Mouse (Mus musculus): ENCODE results near the gene Tpp1.

The Tpp1 gene

GRCm38 (mm10) chr7:105751491-105752433 is at the start of gene Tpp1:
Gene Tpp1 (minus strand): TSS chr7:105752235.
- peak; percentile 92 for DNase-seq

DNA sequence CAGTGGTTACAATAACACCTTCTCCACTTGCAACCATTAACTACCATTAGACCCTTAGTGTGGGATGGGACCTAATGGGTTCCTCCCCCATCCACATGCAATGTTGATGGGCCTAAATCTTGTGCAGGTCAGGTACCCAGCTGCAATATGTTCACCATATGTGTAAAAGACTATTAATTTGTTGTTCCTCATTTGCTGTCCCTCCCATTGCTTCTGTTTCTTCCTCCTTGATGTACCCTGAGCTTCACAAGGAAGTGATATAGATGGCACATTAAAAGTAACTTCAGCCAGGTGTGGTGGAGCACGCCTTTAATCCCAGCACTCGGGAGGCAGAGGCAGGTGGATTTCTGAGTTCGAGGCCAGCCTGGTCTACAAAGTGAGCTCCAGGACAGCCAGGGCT is 44.9 kb upstream of the Tpp1 start:
- no peak for DNase-seq

- no peak for DNase-seq
Measured at GRCm38 (mm10) chr7:105795759-105796366, 43.8 kb upstream of the Tpp1 start.

- DNase-seq: no peak
Measured at GRCm38 (mm10) chr7:105793701-105794100, 41.7 kb upstream of the Tpp1 start.

DNA sequence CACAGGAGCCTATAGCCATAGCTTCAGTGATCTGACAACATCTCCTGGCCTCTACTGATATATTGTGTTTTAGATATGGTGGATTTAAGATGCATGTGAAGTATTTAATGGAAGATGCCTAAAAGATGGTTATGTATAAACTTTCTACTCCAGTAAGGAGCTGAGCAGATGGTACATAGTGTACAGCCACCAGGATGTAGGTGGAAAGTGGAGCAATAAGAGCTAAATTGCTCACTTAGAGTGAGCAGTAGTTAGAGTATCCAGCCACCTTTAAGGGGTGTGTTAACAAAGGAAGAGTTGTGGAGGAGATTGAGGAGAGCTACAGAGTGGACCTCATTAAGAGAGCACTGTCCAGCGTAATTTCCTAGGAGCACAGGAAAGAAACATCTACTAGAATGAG is 39.1 kb upstream of the Tpp1 start:
- no peak for DNase-seq

GRCm38 (mm10) chr7:105787285-105788140 is 35.5 kb upstream of the Tpp1 start, which contains the start of gene Dchs1:
Gene Dchs1 (minus strand): TSS chr7:105787654.
- peak; percentile 6 for DNase-seq

GRCm38 (mm10) chr7:105786506-105787284 is 34.7 kb upstream of the Tpp1 start:
- no peak for DNase-seq

GRCm38 (mm10) chr7:105784556-105784955 is 32.5 kb upstream of the Tpp1 start:
- DNase-seq: no peak

DNA sequence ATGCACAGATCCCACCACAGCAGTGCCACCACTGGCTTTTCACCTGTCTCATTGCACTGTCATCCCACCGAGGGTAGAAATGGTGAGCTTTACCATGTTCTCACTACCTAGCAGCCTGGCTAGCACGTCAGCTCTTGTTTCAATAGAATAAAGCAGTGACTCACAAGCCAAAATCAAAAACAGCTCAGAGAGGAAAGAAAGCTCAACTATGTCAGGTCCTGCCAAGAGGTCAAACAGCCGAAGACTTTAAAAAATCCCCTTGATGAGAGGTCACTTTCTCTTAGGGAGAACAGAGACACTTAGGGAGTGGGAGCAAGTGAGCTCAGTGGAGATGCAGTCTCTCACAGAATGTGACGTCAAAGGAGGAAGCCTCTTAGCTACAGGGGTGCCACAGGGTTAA is 31.8 kb upstream of the Tpp1 start:
- DNase-seq: no peak

DNA sequence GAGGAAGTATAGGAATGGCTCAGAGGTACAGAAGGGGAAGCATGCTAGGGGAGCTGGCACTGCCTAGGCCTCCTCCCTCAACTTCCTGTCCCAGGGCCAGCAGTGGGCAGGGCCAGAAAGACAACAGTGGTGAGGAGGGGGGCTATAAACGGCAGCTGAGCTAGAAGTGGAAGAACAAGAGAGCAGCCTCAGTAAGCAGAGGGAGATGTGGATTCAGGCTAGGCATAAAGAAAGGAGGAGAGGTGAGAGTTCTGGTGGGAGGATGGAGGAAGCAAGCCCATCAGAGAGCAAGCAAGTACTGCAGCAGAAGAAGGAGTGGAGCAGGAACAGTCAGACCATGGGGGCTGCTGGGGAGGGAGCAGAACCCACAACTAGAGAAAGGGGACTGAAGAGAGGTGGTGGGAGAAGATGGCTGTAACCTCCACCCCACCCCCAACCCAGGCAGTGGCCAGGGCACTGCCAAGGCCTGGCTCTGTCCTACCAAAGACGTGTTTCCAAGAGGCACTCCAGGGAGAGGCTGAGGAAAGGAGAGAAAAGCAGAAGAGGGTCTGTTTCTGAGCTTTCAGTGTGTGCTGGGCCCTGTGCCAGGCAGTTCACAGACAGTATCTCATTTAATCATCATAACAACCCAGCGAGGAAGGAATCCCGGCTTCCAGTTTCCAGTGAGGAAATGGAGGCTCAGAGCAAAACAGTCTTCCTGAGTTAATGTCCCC is 26.7 kb upstream of the Tpp1 start:
- DNase-seq: peak; percentile 56

GRCm38 (mm10) chr7:105777797-105778552 is 25.9 kb upstream of the Tpp1 start:
- DNase-seq: peak; percentile 8

GRCm38 (mm10) chr7:105777316-105777715 is 25.3 kb upstream of the Tpp1 start:
- no peak for DNase-seq

GRCm38 (mm10) chr7:105776026-105776425 is 24.0 kb upstream of the Tpp1 start:
- no peak for DNase-seq

DNA sequence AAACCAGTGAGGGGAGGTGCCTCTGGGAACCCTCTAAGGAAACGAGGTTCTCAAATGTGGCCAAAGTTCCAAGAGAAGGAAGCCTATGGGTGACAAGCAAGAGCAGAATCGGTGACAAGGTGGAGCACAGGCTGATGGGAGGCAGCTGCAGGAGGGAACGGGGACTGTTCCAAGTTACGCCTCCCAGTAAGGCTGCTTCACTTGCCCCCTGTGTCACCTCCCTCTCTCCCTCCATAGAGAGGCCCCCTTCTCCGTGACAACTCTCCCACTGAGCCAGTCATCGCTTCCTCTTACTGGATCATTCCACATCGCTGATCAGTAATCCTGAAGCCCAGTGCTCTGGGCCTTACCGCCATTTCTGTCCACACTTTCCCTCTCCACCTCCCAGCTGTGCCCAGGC is 22.6 kb upstream of the Tpp1 start:
- DNase-seq: no peak

GRCm38 (mm10) chr7:105773041-105773440 is 21.0 kb upstream of the Tpp1 start:
- DNase-seq: no peak

- no peak for DNase-seq
Measured at GRCm38 (mm10) chr7:105772331-105772730, 20.3 kb upstream of the Tpp1 start.

DNA sequence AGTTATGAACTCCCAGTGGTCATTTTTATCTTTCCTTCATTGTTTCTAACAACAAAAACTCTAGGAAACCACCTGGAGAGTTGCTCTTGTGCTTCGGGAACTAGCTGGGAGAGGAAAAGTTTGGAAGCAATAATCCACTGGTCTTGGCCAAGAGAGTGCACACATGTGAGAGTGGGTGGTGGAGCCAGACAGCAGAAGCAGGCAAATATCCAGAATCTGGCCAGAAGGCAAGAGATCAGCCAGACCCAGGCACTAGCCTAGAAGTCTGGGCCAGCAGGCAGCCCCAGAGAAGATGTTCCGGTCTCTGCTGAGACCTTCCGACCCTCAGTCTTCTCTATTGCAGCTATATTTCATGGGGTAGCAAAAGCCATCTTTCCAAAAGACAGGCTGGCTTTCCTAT is 17.9 kb upstream of the Tpp1 start:
- no peak for DNase-seq

- DNase-seq: no peak
Measured at GRCm38 (mm10) chr7:105767729-105768165, 15.7 kb upstream of the Tpp1 start.

DNA sequence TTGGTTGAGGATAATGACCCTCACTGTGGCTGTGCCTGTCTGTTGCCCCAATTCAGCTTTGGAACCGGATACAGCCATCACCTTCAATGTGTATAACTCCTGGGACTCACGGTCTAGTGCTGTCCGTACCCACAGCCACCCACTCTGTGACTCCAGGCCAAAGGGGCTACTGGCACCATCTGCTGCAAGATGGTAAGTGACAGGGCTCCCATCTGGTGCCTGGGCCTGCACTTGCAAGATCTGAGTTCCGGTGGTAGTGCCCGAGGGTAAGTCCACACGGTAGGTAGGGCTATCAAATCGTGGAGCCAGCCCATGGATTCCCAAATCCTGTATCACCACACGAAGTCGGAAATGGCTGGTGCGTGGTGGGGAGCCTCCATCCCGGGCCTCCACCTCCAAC is 12.3 kb upstream of the Tpp1 start:
- no peak for DNase-seq

GRCm38 (mm10) chr7:105762517-105763270 is 10.7 kb upstream of the Tpp1 start:
- no peak for DNase-seq

Measured in thymus, postnatal 25 days (tissue).